ENCODE assay signal across 9 mouse cellular contexts in the genomic region with DNA sequence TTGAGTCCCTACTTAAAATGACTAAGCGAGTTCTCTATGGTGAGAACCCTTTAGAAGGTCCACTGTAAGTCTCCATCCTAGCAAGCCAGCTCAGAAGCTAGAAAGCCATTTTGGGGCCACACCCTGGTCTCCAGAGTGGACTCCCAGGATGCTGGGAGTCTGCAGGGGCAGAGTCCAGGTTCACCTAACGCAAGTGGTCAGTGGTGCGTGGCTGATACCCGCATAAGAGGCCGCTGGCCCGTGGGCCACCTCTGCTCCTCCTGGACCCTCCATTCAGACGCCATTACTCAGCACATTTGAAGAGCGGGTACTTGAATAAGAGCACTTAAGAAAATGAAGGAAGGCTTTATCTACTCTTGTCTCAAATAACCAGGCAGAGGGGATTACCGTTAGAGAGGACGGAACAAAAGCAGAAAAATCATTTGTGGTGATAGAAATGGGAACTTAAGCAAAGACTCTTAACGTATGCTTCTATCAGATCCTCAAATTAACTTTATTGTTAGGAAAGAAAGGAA.
A peak's percentile ranks its signal among the peaks of the same experiment; 100 is the strongest.
DNase-seq lines count a peak whose midpoint lies in the region; ATAC-seq and TF ChIP-seq lines count a peak whose summit lies in the region.
"Had no signal": no experiment of that assay in that cellular context is flagged by ENCODE, and none has a peak within 500 bp of the region (broad histone marks: within the 10 kb centered on the region; RNA-seq: fewer than 3 reads in every experiment).

No protein-coding gene starts in this region.

- H3K36me3 ChIP-seq in heart, embryonic 13.5 days = no peaks in the 10 kb centered on the region
- no peaks in the 10 kb centered on the region for H3K36me3 ChIP-seq in midbrain, embryonic 16.5 days (ENCODE audit: control insufficient read depth, insufficient read depth, low read length)

- peaks cover 26% of the 10 kb centered on the region for H3K27me3 ChIP-seq in heart, embryonic 13.5 days (replicated peaks)
- H3K27me3 ChIP-seq in midbrain, embryonic 16.5 days (ENCODE audit: control insufficient read depth, insufficient read depth, low read depth, low read length) = peaks cover 7% of the 10 kb centered on the region

- peak overlapping the region; percentile 59; the same call in 1 of the 2 replicates for H3K9ac ChIP-seq in heart, embryonic 13.5 days
- H3K9ac ChIP-seq in midbrain, embryonic 16.5 days (ENCODE audit: low read depth, low read length) = peak overlapping the region; percentile 51; the same call in 1 of the 2 replicates

- ATAC-seq in heart, embryonic 13.5 days (ENCODE audit: extremely low read depth, insufficient number of reproducible peaks, low FRiP score, low TSS enrichment) = no peak
- peak; percentile 40; the same call in 1 of the 2 replicates for ATAC-seq in midbrain, embryonic 16.5 days

- no peak for TF ChIP-seq POLR2A in embryonic fibroblast, embryonic 13.5 days (IDR thresholded peaks at IDR 0.05; ENCODE audit: low read depth, low read length)

- DNase-seq in heart, postnatal 4 days = no peak
- peak; percentile 31 to 55 for DNase-seq in kidney, adult 8-10 months
- no peak for DNase-seq in urinary bladder, adult 2 months (ENCODE audit: low spot score)
- no peak for DNase-seq in cerebellum, adult 11 months
- DNase-seq in testis, postnatal 14 days (ENCODE audit: low spot score) = no peak

- WGBS in heart, embryonic 13.5 days = 15% methylated on average over 11 of the region's 11 CpGs
- 10% methylated on average over 11 of the region's 11 CpGs for WGBS in midbrain, embryonic 16.5 days

- H3K4me3 ChIP-seq in heart, embryonic 13.5 days = peak overlapping the region; percentile 39
- no peak overlapping the region for H3K4me3 ChIP-seq in embryonic fibroblast, embryonic 13.5 days (ENCODE audit: insufficient read depth, low read length)
- peak overlapping the region; percentile 12; the same call in 1 of the 2 replicates for H3K4me3 ChIP-seq in midbrain, embryonic 16.5 days (ENCODE audit: low read depth, low read length)
- H3K4me3 ChIP-seq: erythroblast, embryonic 14.5 days had no signal

- H3K4me2 ChIP-seq in heart, embryonic 13.5 days = peak overlapping the region; percentile 70
- peak overlapping the region; percentile 51 for H3K4me2 ChIP-seq in midbrain, embryonic 16.5 days (ENCODE audit: low read length)

- H3K4me1 ChIP-seq in heart, embryonic 13.5 days = peaks cover 13% of the 10 kb centered on the region
- H3K4me1 ChIP-seq in embryonic fibroblast, embryonic 13.5 days (ENCODE audit: control insufficient read depth, insufficient read depth, low read length) = no peaks in the 10 kb centered on the region; the same call in 1 of the 2 replicates
- H3K4me1 ChIP-seq in midbrain, embryonic 16.5 days (ENCODE audit: control insufficient read depth, insufficient read depth, low read length) = peaks cover 10% of the 10 kb centered on the region; the same call in 1 of the 2 replicates

- no peak for TF ChIP-seq CTCF in embryonic fibroblast, embryonic 13.5 days (IDR thresholded peaks at IDR 0.05; ENCODE audit: borderline replicate concordance, insufficient read depth, low read length)

- H3K9me3 ChIP-seq in heart, embryonic 13.5 days = no peaks in the 10 kb centered on the region
- H3K9me3 ChIP-seq in midbrain, embryonic 16.5 days (replicated peaks; ENCODE audit: control insufficient read depth, low read length, poor library complexity, severe bottlenecking) = no peaks in the 10 kb centered on the region

- no peak overlapping the region for H3K27ac ChIP-seq in heart, embryonic 13.5 days (replicated peaks)
- peak overlapping the region; percentile 46 for H3K27ac ChIP-seq in embryonic fibroblast, embryonic 13.5 days (ENCODE audit: insufficient read depth, low read length)
- H3K27ac ChIP-seq in midbrain, embryonic 16.5 days (ENCODE audit: low read length) = peak overlapping the region; percentile 82

Comparison
In these comparisons a context has a peak if more than half of its experiments do, and no peak if none do; other contexts are left out.
1. DNase-seq: peak in kidney, adult 8-10 months (2 of 2); none in heart, postnatal 4 days (single experiment), urinary bladder, adult 2 months (single experiment), cerebellum, adult 11 months (single experiment) and testis, postnatal 14 days (single experiment).